Mouse (Mus musculus) erythroblast, embryonic 14.5 days (primary cell): ENCODE data around the gene Ficd.

ENCODE experiments used
- GATA1 ChIP-seq: IDR thresholded peaks from 2 replicates; pipeline ENCODE4 v1.6.1; 2012; ENCODE audit warnings: low read length, inconsistent platforms, mixed read lengths
- TAL1 ChIP-seq: IDR thresholded peaks from 3 replicates; pipeline ENCODE4 v1.6.1; 2012; ENCODE audit warnings: low read length, inconsistent platforms, mixed read lengths

- TF ChIP-seq TAL1 (no peak), GATA1 (no peak)
Observed at GRCm38 (mm10) chr5:113772450-113772895, 36.9 kb downstream of the Ficd start, which contains the start of the genes Sart3 and Iscu.
